Mouse (Mus musculus) layer of hippocampus, adult 18-20 months (tissue): ENCODE measurements around the gene Zfand3. TPM values are rescaled to one million over a fixed set of nuclear protein-coding genes. Genes with fewer than 3 reads are reported as not detected.

Experiments used
- DNase-seq, 2 experiments: peaks; one replicate each; pipeline ENCODE4 v3.0.0; 2022; ENCODE audit warnings: low spot score in 2 of 2
- total RNA-seq, 2 experiments: library from RNA; stranded (reverse); gene quantifications; 2 replicates each; pipeline ENCODE4 v1.2.3; 2021

Zfand3 gene
- total RNA-seq, 2 experiments from 2014 or later: 119 to 120 TPM

DNA sequence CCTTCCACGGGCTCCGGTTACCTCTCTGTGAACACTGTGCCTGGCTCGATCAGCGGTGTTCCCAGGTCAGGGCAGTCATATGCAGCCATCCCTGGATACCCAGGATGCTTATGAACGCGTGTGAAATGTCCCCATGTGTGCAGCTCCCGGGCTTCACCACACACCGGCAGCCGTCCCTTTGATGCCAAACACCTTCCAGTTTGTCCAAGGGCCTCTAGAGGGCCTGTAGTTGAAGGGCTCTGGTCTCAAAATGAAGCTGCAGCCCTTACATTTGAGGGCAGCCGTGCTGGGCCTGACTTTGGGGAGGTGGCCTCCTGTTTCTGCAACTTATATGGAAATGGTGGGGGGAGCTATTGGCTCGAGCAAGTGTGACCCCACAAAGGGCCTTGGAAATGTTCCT lies 217.8 kb downstream of the Zfand3 start:
- DNase-seq: no peak

- no peak for DNase-seq
Observed at GRCm38 (mm10) chr17:30222837-30223236, 218.3 kb downstream of the Zfand3 start.

- DNase-seq: no peak
Observed at GRCm38 (mm10) chr17:30225030-30225740, 220.7 kb downstream of the Zfand3 start.

DNA sequence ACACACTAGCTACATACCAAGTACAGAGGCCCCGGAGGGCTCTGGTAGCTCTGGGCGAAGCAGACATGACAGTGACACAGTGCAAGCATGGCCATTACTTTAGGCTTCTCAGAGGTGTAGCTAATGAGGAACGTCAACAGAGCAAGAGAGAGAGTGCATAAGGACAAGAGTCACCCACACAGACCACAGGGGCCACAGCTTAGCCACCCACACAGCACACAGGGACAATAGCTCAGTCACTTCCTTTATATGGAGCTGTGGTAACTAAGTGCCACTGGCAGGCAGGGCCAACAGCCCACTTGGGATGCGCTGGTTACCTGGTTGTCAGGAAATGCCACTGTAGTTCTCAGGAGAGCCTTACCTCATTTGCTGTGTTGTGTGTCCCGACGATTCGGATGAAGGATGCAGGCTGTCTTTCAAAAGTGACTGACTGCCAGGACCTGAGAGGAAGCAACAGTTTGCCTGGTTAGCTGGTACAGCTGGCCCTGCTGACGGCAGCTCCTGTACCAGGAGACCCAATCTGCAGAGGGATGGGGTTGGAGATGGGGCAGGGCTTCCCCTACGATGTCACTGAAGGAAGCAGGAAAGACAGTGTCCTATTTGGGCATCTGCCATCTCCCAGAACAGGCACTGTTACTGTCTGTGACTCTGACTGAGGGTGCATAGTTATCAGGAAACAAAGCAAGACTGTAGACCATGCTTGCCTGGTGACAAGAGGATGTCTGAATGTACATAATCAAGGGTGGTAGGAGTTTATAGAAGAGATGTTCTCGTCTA lies 224.1 kb downstream of the Zfand3 start:
- DNase-seq: no peak

GRCm38 (mm10) chr17:30230428-30230827 lies 225.9 kb downstream of the Zfand3 start:
- no peak for DNase-seq

GRCm38 (mm10) chr17:30231483-30231882 lies 226.9 kb downstream of the Zfand3 start:
- no peak for DNase-seq

- DNase-seq: no peak
Observed at GRCm38 (mm10) chr17:30232698-30233097, 228.2 kb downstream of the Zfand3 start.

DNA sequence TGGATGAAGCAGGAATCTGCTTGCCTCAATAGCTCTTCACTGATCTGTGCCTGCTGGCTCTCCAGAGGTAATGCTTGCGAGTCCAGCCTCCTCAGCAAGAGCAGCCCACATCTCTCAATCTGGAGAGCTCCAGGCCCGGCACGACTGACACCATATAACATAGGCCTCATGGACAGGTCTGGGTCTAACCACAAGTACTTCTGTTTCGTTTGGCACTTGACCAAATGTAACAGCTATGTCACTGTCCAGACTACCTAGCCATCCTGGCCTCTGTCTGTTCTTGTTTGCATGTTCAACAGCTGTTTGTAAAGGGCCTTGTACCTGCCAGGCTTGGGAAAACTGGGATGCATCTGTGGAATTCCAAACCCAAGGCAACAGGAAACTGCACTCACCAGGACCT lies 230.8 kb downstream of the Zfand3 start:
- DNase-seq: no peak

GRCm38 (mm10) chr17:30236611-30237010 lies 232.1 kb downstream of the Zfand3 start:
- DNase-seq: no peak

DNA sequence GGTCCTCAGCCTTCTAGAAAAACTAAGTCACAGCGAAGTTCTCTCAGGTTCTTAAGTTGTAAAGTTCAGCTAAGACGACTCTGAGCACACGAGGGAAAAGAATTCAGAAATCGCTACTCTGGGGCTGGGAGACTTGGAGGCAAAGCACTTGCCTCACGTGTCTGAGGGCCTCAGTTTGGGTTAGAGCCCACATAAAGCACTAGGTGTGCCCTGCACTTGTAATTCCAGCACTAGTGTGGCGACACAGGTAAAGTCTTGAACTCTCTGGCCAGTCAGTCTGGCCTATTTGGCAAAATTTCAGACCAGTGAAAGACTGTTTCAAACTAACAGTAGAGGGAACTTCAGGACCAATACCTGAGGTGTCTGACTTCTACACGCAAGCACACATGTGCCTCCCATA lies 233.1 kb downstream of the Zfand3 start:
- no peak for DNase-seq

DNA sequence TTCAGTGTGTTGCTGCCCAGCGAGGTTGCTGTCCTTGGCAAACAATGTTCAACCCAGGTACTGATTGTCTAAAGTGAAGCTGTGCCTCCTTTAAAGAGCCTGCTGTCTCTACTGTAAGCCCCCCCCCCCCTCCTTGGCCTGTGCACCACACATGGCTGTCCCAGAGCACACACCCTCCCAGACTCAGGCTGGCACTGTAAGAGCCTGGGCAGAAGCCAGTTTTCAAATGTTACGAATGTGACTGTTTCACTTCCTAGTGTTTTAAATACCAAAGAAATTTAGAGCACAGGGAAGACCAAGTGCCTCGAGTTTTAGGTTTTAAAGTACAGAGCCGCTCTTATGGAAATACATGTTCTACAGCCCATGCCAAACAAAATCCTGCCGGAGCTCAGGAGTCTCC lies 234.9 kb downstream of the Zfand3 start:
- DNase-seq: no peak

GRCm38 (mm10) chr17:30240659-30241058 lies 236.1 kb downstream of the Zfand3 start:
- no peak for DNase-seq

DNA sequence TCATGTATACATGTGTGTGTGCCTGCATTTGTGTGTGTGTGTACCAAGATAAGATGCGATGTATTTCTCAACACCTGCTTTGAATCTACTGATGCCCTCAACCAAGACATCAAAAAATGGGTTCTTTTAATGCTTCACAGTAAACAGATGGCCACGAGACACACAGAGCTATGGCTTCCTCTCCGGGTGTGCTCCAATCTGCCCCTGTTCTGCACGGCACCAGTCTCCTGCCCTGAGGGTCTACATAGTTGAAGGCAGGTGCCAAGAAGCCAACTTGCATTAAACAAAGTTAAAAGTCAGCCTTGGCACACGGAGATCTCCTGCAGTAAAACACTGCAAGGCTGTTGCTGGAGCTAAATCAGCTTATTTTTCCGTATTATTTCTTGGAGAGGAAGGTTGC lies 236.5 kb downstream of the Zfand3 start:
- DNase-seq: no peak

DNA sequence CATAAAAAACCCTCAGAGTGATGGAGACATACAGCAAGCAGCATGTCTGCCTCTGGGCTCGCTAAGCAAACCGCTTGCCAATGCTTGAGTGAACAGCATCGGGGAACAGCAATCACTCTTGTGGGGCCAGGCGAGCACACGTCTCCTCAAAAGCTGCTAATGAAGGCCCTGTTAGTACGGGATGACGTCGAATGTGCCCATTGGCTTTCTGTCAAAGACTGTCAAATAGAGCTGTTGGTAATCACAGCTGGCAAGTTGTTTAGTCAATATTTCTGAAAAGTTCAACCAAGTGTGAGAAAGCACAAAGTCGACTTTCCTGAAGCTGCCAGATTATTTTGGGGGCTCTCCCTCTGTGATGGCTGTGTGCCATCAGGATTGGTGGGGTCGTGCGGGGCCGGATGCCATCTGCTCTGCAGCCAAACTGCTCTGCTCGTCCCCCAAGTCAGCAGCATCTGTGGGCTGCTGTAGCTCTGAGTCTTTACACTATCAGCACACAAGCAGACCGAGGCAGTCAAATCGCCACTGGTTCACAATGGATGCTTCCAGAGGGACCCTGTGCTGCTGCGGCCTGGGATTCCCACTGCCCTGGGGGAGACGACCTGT lies 237.3 kb downstream of the Zfand3 start:
- no peak for DNase-seq

DNA sequence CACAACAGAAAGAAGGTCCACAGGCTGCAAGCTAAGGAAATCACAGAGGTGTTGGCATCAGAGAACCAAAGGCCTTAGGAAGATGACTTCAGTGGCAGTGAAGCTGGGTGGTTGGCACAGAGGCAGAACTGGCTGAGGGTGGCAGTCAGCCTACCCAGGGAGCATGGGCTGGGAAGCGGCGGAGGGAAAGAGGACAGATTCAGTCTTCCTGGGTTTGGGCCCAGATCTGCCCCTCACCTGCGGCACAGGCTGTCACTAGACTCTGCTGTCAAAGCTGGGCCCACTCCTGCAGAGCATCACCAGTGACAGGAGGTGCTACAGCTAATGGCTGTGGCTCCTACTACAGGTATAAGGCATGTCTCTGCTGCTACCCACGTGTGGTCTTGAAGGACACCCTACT lies 238.1 kb downstream of the Zfand3 start:
- DNase-seq: no peak

DNA sequence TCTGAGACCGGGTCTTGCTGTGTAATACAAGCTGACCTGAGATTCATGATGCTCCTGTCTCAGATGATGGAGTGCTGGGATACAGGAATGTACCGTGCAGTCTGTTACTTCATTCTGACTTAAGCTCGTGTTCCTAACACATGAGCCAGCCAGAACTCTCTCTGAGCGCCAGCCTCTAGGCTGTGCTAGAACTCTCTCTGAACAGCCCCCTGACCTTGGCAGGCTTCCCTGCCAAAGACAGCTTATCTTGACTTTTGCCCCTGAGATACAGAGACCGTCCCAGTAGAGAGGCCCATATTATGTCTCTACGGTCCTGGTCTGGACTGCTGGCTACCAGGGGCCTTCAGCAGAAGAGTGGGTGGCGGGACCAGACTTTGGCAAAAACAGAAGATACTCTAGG lies 239.0 kb downstream of the Zfand3 start:
- DNase-seq: no peak

DNA sequence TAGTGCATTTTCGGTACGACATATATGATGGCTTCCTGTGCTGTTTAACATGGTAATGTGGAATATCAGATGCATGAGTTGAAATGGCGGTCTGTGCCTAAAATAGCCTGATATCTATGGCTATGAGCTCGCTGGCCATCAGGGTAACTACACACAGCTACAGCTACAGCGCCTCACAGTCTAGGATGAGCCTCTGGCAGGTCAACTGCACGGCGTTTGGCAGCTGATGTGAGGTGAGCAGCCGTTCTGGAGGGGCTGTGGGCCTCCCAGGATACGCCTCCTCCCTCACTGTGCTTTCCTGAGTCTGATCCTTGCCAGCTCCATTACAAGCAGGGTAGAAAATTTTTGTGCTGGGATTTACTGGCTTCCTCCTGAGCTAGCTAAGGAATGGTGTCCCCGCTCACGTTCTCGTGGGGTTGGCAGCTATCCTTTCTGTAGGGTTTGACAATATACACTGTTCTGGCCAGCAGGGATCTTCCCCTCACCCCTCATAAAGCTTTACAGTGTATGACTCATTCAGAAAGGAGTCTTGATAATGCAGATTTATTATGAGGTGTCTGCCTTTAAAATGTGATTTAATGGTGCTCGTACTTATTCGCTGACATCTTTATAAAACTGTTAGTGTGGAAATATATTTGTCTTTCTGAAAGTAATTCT lies 240.2 kb downstream of the Zfand3 start:
- DNase-seq: no peak

DNA sequence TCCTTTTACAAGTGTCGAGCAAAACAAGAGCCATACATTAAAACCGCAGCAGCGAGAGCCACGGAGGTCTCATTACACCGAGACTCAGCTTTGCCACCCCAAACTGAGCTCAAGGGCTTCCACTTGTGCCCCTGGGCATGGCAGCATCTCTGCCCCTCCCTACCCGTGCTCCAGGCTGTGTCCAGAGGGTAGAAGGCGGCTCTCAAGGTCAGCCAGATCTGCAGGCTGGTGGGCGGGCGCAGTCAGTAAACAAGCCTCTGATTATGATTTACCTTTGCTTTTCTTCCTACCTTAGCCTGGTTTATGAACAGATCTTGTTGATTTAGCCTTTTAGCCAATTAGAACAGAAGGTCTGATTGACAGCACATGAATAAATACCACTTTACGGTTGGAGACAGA lies 240.8 kb downstream of the Zfand3 start:
- no peak for DNase-seq

DNA sequence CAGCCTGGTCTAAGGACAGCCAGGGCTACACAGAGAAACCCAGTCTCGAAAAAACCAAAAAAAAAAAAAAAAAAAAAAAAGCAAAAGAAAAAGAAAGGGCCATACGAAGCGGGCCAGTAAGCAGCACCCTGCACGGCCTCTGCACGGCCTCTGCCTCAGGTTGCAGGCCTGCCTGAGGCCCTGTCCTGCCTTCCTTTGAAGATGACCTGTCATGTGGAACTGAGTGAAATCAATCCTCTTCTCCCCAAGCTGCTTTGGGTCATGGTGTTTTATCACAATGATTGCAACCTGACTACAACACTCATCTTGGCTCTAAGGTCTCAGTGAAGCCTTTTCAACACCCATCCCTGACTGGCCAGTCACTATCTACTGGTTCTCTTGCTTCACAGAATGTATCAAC lies 248.5 kb downstream of the Zfand3 start:
- DNase-seq: no peak

DNA sequence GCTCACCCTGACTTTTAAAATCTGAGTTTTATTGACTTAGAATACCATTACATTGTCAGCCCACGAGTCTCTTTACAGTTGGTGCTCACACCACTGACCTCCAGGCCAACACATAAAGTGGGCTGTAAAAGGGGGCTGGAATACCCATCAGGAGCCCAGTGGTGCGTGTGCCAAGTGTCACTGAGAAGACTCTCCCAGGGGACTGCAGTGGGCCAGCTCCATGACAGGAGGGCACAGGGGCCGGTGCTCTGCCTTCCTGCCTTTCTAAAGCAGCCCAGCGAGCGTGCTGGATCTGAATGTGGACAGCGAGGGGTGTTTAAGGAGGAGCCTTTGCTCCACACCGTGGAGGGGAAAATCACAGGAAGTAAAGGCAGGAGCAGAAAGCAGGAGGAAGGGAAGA lies 249.4 kb downstream of the Zfand3 start:
- DNase-seq: no peak

DNA sequence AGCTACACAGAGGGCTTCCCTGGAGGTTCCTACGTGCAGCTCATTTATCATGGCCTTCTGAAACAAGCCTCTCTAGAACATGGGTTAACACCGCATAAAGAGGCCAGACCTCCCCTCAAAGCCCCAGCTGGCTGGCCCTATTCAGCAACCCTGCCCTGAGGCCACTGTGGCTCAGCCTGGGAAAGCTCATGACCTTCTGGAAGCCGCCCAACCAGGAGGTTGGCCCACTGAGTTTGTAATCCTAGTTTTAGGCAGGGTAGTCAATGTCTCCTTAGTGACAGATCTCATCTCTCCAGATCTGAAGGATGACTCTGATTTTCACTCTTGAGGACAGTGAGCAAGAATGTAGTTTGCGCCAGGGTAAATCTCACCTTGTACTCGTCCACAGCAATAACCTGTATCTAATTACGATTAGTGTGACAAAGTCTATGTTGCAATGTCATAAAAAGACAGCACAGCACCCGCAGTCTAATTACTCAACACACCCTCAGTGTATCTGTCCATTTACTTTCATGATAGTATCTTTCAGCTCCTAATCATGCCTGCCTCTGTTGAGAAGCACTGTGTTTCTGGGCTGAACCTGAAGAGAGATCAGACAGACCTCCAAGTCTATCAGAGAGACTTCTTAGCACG lies 251.5 kb downstream of the Zfand3 start:
- no peak for DNase-seq
